Mouse (Mus musculus): Measurements from ENCODE around the gene Olfr463. TPM values are rescaled to one million over a fixed set of nuclear protein-coding genes. Genes with fewer than 3 reads are reported as not detected.

Olfr463 gene
- polyA plus RNA-seq, 1 experiment from 2014 or later: not detected

- H3K4me2 ChIP-seq (ENCODE audit: low read depth, low read length): no peak overlapping the region
- ATAC-seq (ENCODE audit: low read depth): no peak
- no peak overlapping the region for H3K4me3 ChIP-seq (ENCODE audit: low read depth, low read length)
- H3K4me1 ChIP-seq (ENCODE audit: control insufficient read depth, low read depth, low read length): no peaks in the 10 kb centered on the region
- H3K27me3 ChIP-seq (ENCODE audit: control insufficient read depth, insufficient read depth, low read depth, low read length): no peaks in the 10 kb centered on the region
- no peaks in the 10 kb centered on the region for H3K9me3 ChIP-seq (replicated peaks; ENCODE audit: control insufficient read depth, low read length)
- H3K27ac ChIP-seq (ENCODE audit: low read length): no peak overlapping the region
- no peaks in the 10 kb centered on the region; the same call in 1 of the 2 replicates for H3K36me3 ChIP-seq (ENCODE audit: control insufficient read depth, insufficient read depth)
- 61% methylated on average over 9 of the region's 9 CpGs for WGBS (ENCODE audit: insufficient replicate concordance)
- H3K9ac ChIP-seq (ENCODE audit: low read depth, low read length): no peak overlapping the region
Observed at GRCm38 (mm10) chr11:87860426-87860825, 36.8 kb downstream of the Olfr463 start.

GRCm38 (mm10) chr11:87859273-87859672 lies 37.9 kb downstream of the Olfr463 start:
- Histone ChIP-seq H3K9me3 (replicated peaks; ENCODE audit: control insufficient read depth, low read length) (no peaks in the 10 kb centered on the region), H3K4me2 (ENCODE audit: low read depth, low read length) (no peak overlapping the region), H3K4me1 (ENCODE audit: control insufficient read depth, low read depth, low read length) (no peaks in the 10 kb centered on the region), H3K4me3 (ENCODE audit: low read depth, low read length) (no peak overlapping the region), H3K9ac (ENCODE audit: low read depth, low read length) (no peak overlapping the region), H3K27ac (ENCODE audit: low read length) (no peak overlapping the region), H3K36me3 (ENCODE audit: control insufficient read depth, insufficient read depth) (no peaks in the 10 kb centered on the region; the same call in 1 of the 2 replicates), H3K27me3 (ENCODE audit: control insufficient read depth, insufficient read depth, low read depth, low read length) (no peaks in the 10 kb centered on the region)
- ATAC-seq (ENCODE audit: low read depth): no peak
- WGBS (ENCODE audit: insufficient replicate concordance): 71% methylated on average over 11 of the region's 11 CpGs

DNA sequence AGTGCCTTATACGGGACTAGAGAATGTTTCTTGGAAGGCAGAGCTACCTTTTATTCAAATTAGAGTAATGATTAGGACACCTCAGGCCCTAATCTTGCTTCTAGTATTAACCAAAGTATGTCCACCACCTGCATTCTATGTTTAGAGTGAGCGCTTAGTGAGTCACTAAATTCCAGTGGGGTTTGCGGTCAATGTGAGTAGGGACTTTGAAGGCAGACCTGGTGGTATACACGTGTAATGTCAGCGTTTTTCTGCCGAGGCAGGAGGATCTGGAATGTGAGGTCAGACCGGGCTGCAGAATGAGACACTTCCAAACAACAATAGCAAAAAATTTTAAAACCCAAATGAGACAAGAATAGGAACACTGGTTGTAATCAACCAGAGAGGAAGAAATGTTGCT lies 42.6 kb downstream of the Olfr463 start:
- Histone ChIP-seq H3K9ac (ENCODE audit: low read depth, low read length) (no peak overlapping the region), H3K4me3 (ENCODE audit: low read depth, low read length) (no peak overlapping the region), H3K27me3 (ENCODE audit: control insufficient read depth, insufficient read depth, low read depth, low read length) (no peaks in the 10 kb centered on the region), H3K4me2 (ENCODE audit: low read depth, low read length) (no peak overlapping the region), H3K36me3 (ENCODE audit: control insufficient read depth, insufficient read depth) (no peaks in the 10 kb centered on the region; the same call in 1 of the 2 replicates), H3K9me3 (replicated peaks; ENCODE audit: control insufficient read depth, low read length) (no peaks in the 10 kb centered on the region), H3K4me1 (ENCODE audit: control insufficient read depth, low read depth, low read length) (peaks cover 4% of the 10 kb centered on the region), H3K27ac (ENCODE audit: low read length) (no peak overlapping the region)
- WGBS (ENCODE audit: insufficient replicate concordance): 64% methylated on average over 7 of the region's 7 CpGs
- ATAC-seq (ENCODE audit: low read depth): no peak

DNA sequence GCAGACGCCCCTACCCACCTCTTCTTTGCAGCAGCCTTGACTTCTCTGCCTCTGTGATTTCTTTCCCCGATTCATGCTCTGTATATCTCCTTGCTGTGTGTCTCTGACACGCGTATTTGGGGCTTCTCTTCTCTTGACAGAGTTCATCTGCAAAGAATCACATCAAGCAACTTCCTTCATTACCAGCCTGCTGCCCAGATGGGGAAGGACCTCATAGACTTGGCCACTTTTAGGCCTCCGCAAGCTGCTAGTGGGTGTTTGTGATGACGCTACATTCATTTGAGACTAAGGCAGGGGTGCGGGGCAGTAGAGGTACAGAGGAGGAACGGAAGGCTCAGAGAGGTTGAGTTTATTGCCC lies 43.6 kb downstream of the Olfr463 start:
- peak overlapping the region; percentile 76 for H3K4me2 ChIP-seq (ENCODE audit: low read depth, low read length)
- H3K27me3 ChIP-seq (ENCODE audit: control insufficient read depth, insufficient read depth, low read depth, low read length): no peaks in the 10 kb centered on the region
- peak overlapping the region; percentile 47; the same call in 1 of the 2 replicates for H3K9ac ChIP-seq (ENCODE audit: low read depth, low read length)
- no peaks in the 10 kb centered on the region for H3K9me3 ChIP-seq (replicated peaks; ENCODE audit: control insufficient read depth, low read length)
- no peak overlapping the region for H3K27ac ChIP-seq (ENCODE audit: low read length)
- 37% methylated on average over 8 of the region's 8 CpGs for WGBS (ENCODE audit: insufficient replicate concordance)
- H3K36me3 ChIP-seq (ENCODE audit: control insufficient read depth, insufficient read depth): no peaks in the 10 kb centered on the region; the same call in 1 of the 2 replicates
- H3K4me3 ChIP-seq (ENCODE audit: low read depth, low read length): peak overlapping the region; percentile 68
- H3K4me1 ChIP-seq (ENCODE audit: control insufficient read depth, low read depth, low read length): peaks cover 4% of the 10 kb centered on the region
- no peak for ATAC-seq (ENCODE audit: low read depth)

GRCm38 (mm10) chr11:87852690-87853596 lies 44.2 kb downstream of the Olfr463 start, which contains the start of gene Mks1:
TSS of gene Mks1 (plus strand) at chr11:87853215.
- peak; percentile 81 for ATAC-seq (ENCODE audit: low read depth)
- H3K36me3 ChIP-seq (ENCODE audit: control insufficient read depth, insufficient read depth): no peaks in the 10 kb centered on the region; the same call in 1 of the 2 replicates
- peak within 1 kb of the TSS; percentile 76 for H3K4me2 ChIP-seq (ENCODE audit: low read depth, low read length)
- H3K27ac ChIP-seq (ENCODE audit: low read length): no peak within 1 kb of the TSS
- H3K9me3 ChIP-seq (replicated peaks; ENCODE audit: control insufficient read depth, low read length): no peaks in the 10 kb centered on the region
- H3K27me3 ChIP-seq (ENCODE audit: control insufficient read depth, insufficient read depth, low read depth, low read length): no peaks in the 10 kb centered on the region
- peak within 1 kb of the TSS; percentile 47; the same call in 1 of the 2 replicates for H3K9ac ChIP-seq (ENCODE audit: low read depth, low read length)
- WGBS (ENCODE audit: insufficient replicate concordance): 3% methylated on average over 40 of the region's 40 CpGs
- H3K4me1 ChIP-seq (ENCODE audit: control insufficient read depth, low read depth, low read length): peaks cover 4% of the 10 kb centered on the region
- H3K4me3 ChIP-seq (ENCODE audit: low read depth, low read length): peak within 1 kb of the TSS; percentile 68

GRCm38 (mm10) chr11:87847884-87848283 lies 49.3 kb downstream of the Olfr463 start:
- 63% methylated on average over 6 of the region's 6 CpGs for WGBS (ENCODE audit: insufficient replicate concordance)

DNA sequence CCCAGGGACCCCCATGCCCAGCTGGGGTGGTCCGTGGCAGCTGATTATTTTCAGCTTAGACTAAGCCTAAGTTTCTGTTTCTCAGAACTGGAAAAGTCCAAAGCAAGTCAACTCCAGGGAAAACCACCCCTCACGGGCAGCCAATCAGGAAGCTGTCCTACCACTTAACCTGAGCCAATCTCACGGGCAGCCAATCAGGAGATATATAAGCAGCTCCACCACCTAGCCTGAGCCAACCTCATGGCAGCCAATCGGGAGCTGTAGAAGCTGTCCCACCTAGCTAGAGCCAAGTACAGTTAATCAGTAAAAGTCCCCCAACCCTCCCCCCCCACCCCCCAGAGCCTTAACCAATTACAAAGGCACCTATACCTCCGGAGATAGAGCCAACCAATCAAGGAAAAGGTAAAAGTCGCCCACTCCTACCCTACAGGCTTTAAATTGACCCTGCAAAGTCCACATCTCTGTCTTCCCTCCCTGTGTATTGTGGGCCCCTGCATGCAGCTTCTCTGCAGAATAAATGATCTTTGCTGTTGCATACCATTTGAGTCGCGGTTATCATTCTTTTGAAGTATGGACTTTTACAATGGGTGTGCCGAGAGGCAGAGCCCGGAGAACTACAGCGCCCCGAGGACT lies 50.1 kb downstream of the Olfr463 start:
- no peak overlapping the region for H3K27ac ChIP-seq (ENCODE audit: low read length)
- no peaks in the 10 kb centered on the region for H3K27me3 ChIP-seq (ENCODE audit: control insufficient read depth, insufficient read depth, low read depth, low read length)
- H3K9ac ChIP-seq (ENCODE audit: low read depth, low read length): no peak overlapping the region
- ATAC-seq (ENCODE audit: low read depth): no peak
- H3K9me3 ChIP-seq (replicated peaks; ENCODE audit: control insufficient read depth, low read length): no peaks in the 10 kb centered on the region
- 69% methylated on average over 12 of the region's 12 CpGs for WGBS (ENCODE audit: insufficient replicate concordance)
- H3K36me3 ChIP-seq (ENCODE audit: control insufficient read depth, insufficient read depth): no peaks in the 10 kb centered on the region
- H3K4me3 ChIP-seq (ENCODE audit: low read depth, low read length): no peak overlapping the region
- no peaks in the 10 kb centered on the region for H3K4me1 ChIP-seq (ENCODE audit: control insufficient read depth, low read depth, low read length)
- no peak overlapping the region for H3K4me2 ChIP-seq (ENCODE audit: low read depth, low read length)

More at GRCm38 (mm10) chr11:87847884-87848283, 49.3 kb downstream of the Olfr463 start:
- ATAC-seq (ENCODE audit: low read depth): no peak
- no peaks in the 10 kb centered on the region for H3K9me3 ChIP-seq (replicated peaks; ENCODE audit: control insufficient read depth, low read length)
- no peaks in the 10 kb centered on the region for H3K27me3 ChIP-seq (ENCODE audit: control insufficient read depth, insufficient read depth, low read depth, low read length)
- H3K4me2 ChIP-seq (ENCODE audit: low read depth, low read length): no peak overlapping the region
- no peaks in the 10 kb centered on the region for H3K4me1 ChIP-seq (ENCODE audit: control insufficient read depth, low read depth, low read length)
- H3K9ac ChIP-seq (ENCODE audit: low read depth, low read length): no peak overlapping the region
- H3K27ac ChIP-seq (ENCODE audit: low read length): no peak overlapping the region
- no peaks in the 10 kb centered on the region for H3K36me3 ChIP-seq (ENCODE audit: control insufficient read depth, insufficient read depth)
- no peak overlapping the region for H3K4me3 ChIP-seq (ENCODE audit: low read depth, low read length)

All from liver, embryonic 16.5 days (tissue).